Mouse (Mus musculus): Measurements from ENCODE around the gene Fam57b. TPM values are rescaled to one million over a fixed set of nuclear protein-coding genes. Genes with fewer than 3 reads are reported as not detected.

Fam57b gene
- polyA plus RNA-seq, 1 experiment, result 13.3 TPM

- H3K4me3 ChIP-seq (replicated peaks; ENCODE audit: extremely low read depth, low read depth, low read length), result no peak overlapping the region
- no peak for TF ChIP-seq POLR2A (IDR thresholded peaks at IDR 0.05; ENCODE audit: borderline replicate concordance, extremely low read depth, low read depth, low read length)
- H3K4me1 ChIP-seq (ENCODE audit: control insufficient read depth, insufficient read depth, low read length), result peaks cover 17% of the 10 kb centered on the region
- DNase-seq, result no peak
- 100% methylated on average over 1 of the region's 1 CpGs for WGBS
Measured at GRCm38 (mm10) chr7:126877239-126877638, 79.8 kb downstream of the Fam57b start.

Other genes with a start within 250 kb of the Fam57b start
- 71.6 and 83.9 TPM in 2 replicates for gene Eif3c, start 231.3 kb upstream of the Fam57b start, polyA plus RNA-seq (2012; rRNA removed)
- 17.6 and 18.1 TPM in 2 replicates for gene Apobr, start 212.7 kb upstream of the Fam57b start, polyA plus RNA-seq (2012; rRNA removed)
- 63.8 and 104 TPM in 2 replicates for gene Cln3, start 211.9 kb upstream of the Fam57b start, polyA plus RNA-seq (2012; rRNA removed)
- 0.43 and 0.79 TPM in 2 replicates for gene Il27, start 202.7 kb upstream of the Fam57b start, polyA plus RNA-seq (2012; rRNA removed)
- gene Nupr1, start 166.8 kb upstream of the Fam57b start, polyA plus RNA-seq (2012; rRNA removed), result 48.1 and 102 TPM in 2 replicates
- 36.4 and 43.4 TPM in 2 replicates for gene Sgf29, start 148.4 kb upstream of the Fam57b start, polyA plus RNA-seq (2012; rRNA removed)
- gene Sult1a1, start 121.2 kb upstream of the Fam57b start, polyA plus RNA-seq (2012; rRNA removed), result 55.6 and 69.2 TPM in 2 replicates
- gene Bola2, start 102.3 kb upstream of the Fam57b start, polyA plus RNA-seq (2012; rRNA removed), result 38.2 and 39.6 TPM in 2 replicates
- 23.4 and 27.7 TPM in 2 replicates for gene Slx1b, start 101.9 kb upstream of the Fam57b start, polyA plus RNA-seq (2012; rRNA removed)
- gene Coro1a, start 89.9 kb upstream of the Fam57b start, polyA plus RNA-seq (2012; rRNA removed), result 208 and 229 TPM in 2 replicates
- gene Mapk3, start 38.1 kb upstream of the Fam57b start, polyA plus RNA-seq (2012; rRNA removed), result 500 and 548 TPM in 2 replicates
- gene Gdpd3, start 31.3 kb upstream of the Fam57b start, polyA plus RNA-seq (2012; rRNA removed), result 18.4 and 35.7 TPM in 2 replicates
- gene Ypel3, start 20.7 kb upstream of the Fam57b start, polyA plus RNA-seq (2012; rRNA removed), result 390 and 597 TPM in 2 replicates
- gene Tbx6, start 16.2 kb upstream of the Fam57b start, polyA plus RNA-seq (2012; rRNA removed), result 8.7 and 9.5 TPM in 2 replicates
- gene Ppp4c, start 5.2 kb upstream of the Fam57b start, polyA plus RNA-seq (2012; rRNA removed), result 135 and 156 TPM in 2 replicates
- not detected in 2 replicates for gene 4930451I11Rik, start 34.0 kb downstream of the Fam57b start, polyA plus RNA-seq (2012; rRNA removed)
- gene Doc2a, start 49.7 kb downstream of the Fam57b start, polyA plus RNA-seq (2012; rRNA removed), result 0.22 and 0.74 TPM in 2 replicates
- 6.2 and 7.5 TPM in 2 replicates for gene Hirip3, start 64.3 kb downstream of the Fam57b start, polyA plus RNA-seq (2012; rRNA removed)
- 66.0 and 68.9 TPM in 2 replicates for gene Ino80e, start 64.7 kb downstream of the Fam57b start, polyA plus RNA-seq (2012; rRNA removed)
- 174 and 210 TPM in 2 replicates for gene Taok2, start 87.0 kb downstream of the Fam57b start, polyA plus RNA-seq (2012; rRNA removed)
- gene Tmem219, start 125.2 kb downstream of the Fam57b start, polyA plus RNA-seq (2012; rRNA removed), result 83.6 and 92.9 TPM in 2 replicates
- 22.4 and 24.5 TPM in 2 replicates for gene Kctd13, start 131.2 kb downstream of the Fam57b start, polyA plus RNA-seq (2012; rRNA removed)
- gene Asphd1, start 151.9 kb downstream of the Fam57b start, polyA plus RNA-seq (2012; rRNA removed), result not detected in 2 replicates
- gene Sez6l2, start 152.9 kb downstream of the Fam57b start, polyA plus RNA-seq (2012; rRNA removed), result 1.0 TPM in 2 replicates
- gene Cdipt, start 178.2 kb downstream of the Fam57b start, polyA plus RNA-seq (2012; rRNA removed), result 321 and 332 TPM in 2 replicates
- 2.0 and 3.3 TPM in 2 replicates for gene Cdiptos, start 178.4 kb downstream of the Fam57b start, polyA plus RNA-seq (2012; rRNA removed)
- gene Mvp, start 217.0 kb downstream of the Fam57b start, polyA plus RNA-seq (2012; rRNA removed), result 82.2 and 125 TPM in 2 replicates
- gene Pagr1b, start 218.8 kb downstream of the Fam57b start, polyA plus RNA-seq (2012; rRNA removed), result 2.6 and 2.8 TPM in 2 replicates
- gene Pagr1a, start 219.7 kb downstream of the Fam57b start, polyA plus RNA-seq (2012; rRNA removed), result 5.7 and 7.5 TPM in 2 replicates
- 26.5 and 38.8 TPM in 2 replicates for gene Gm42742, start 223.4 kb downstream of the Fam57b start, polyA plus RNA-seq (2012; rRNA removed)
- gene Prrt2, start 223.5 kb downstream of the Fam57b start, polyA plus RNA-seq (2012; rRNA removed), result 8.1 and 9.8 TPM in 2 replicates
- 131 and 194 TPM in 2 replicates for gene Maz, start 229.4 kb downstream of the Fam57b start, polyA plus RNA-seq (2012; rRNA removed)
- gene Kif22, start 244.8 kb downstream of the Fam57b start, polyA plus RNA-seq (2012; rRNA removed), result 0.78 and 1.3 TPM in 2 replicates